Mouse (Mus musculus) megakaryocyte, embryonic 14.5 days (primary cell): ENCODE data around the gene Flad1.

Experiments used
- FLI1 ChIP-seq: IDR thresholded peaks from 2 replicates; pipeline ENCODE4 v1.6.1; 2012; ENCODE audit warnings: low read length, inconsistent platforms, mixed read lengths
- GATA1 ChIP-seq: IDR thresholded peaks from 3 replicates; pipeline ENCODE4 v1.6.1; 2012; ENCODE audit warnings: mixed read lengths, low read length, inconsistent platforms, borderline replicate concordance

DNA sequence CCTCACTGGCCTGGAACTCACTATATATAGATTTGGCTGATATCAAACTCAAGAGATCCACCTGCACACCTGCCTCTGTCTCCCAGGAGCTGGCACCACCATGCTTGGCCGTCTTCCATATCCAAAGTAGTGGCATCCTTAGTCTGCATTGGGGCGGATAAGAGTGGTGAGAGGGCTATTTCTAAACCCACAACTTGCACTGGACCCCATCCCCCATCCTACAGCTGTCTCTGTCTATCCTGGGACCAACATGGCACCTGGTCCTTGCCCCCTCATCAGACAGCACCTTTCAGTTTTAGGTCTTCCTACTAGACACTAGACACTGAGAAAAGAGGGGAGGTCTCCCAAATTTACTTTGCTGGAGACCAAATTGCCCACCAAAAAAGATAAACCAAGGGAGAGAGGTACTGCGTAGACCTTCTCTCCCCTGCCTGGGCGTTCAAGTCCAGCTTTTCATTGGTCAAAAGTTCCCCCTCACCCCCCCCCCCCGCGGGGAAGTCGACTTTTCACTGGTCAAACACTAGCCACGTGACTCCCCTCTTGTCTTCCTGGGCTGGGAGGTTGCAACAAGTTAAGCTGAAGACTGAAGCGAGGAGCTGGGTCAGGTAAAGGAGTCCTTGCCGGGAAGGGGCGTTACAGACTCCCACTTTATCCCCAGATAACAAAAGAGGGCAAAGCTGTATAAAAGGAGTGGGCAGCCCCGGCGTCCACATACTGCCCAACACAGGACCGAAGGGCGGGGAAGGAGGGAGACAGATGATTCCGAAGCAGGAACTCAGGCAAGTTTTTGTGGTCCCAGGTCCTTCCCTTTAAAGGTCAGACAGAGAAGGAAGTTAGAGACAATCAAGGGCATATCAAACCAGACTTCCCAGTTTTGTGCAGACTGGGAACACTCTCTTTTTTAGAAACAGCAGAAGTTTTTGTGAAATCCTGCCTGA is 24.8 kb upstream of the Flad1 start, which contains the start of gene Pbxip1:
- TF ChIP-seq GATA1 (no peak), FLI1 (no peak)
